Mouse (Mus musculus) heart, postnatal 0 days (tissue): Measurements from ENCODE around the gene Ttbk1.

Experiments used
- CTCF ChIP-seq: IDR thresholded peaks from 2 replicates; pipeline ENCODE4 v1.5.1; 2016; ENCODE audit warnings: antibody characterized with exemption, control low read depth, low read depth
- EP300 ChIP-seq: IDR thresholded peaks from 2 replicates; pipeline ENCODE4 v1.6.1; 2016; ENCODE audit warnings: antibody characterized with exemption, low read depth

GRCm38 (mm10) chr17:46462226-46462625 lies 25.2 kb downstream of the Ttbk1 start:
- TF ChIP-seq CTCF (no peak), EP300 (no peak)
